Mouse (Mus musculus): ENCODE data around the gene Paqr9. TPM values are rescaled to one million over a fixed set of nuclear protein-coding genes. Genes with fewer than 3 reads are reported as not detected.

The Paqr9 gene
- polyA plus RNA-seq, 2 experiments: 0.08 to 0.33 TPM

DNA sequence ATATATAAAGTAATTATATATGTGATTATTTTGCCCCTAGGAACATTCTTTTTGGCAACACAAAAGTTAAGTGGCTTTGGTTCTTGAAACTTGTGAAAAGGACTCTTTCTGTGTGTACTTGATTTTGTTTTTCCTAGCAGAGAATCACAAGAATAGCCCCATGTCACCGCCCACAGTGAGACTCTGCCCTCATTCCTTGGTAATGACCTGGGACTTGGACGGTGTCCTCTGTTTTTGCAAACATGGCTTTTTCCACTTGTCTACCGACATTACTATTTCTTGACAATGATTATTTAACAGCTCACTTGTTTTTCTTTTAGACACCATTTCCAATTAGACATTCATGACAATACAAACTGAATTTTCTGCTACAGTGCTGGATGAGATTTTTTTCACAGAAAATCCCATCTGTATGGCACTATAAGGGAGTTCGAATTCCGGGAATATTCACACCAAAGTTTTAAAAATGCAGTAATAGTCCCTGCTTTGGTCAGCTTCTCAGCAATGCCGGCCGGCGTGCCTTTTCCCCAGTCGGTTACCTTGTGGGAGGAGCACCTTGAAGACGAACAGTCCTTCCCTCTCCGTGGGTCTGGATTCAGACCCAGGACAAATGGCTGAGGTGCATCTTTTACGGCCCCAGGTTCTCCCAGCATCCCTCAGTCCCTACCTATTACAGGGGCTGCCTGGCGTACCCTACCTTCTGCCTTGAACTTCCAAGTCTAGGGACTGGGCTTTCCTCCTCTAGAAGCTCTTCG is 55.6 kb downstream of the Paqr9 start:
- H3K4me1 ChIP-seq (ENCODE audit: control insufficient read depth, insufficient read depth, low read length): no peaks in the 10 kb centered on the region
- no peak for TF ChIP-seq POLR2A (IDR thresholded peaks at IDR 0.05; ENCODE audit: borderline replicate concordance, extremely low read depth, insufficient read depth, insufficient read length)
- DNase-seq (ENCODE audit: low spot score): no peak
- H3K27ac ChIP-seq (replicated peaks; ENCODE audit: low read depth, low read length): no peak overlapping the region
- no peak overlapping the region for H3K4me2 ChIP-seq (replicated peaks; ENCODE audit: low read depth, low read length, severe bottlenecking)
- no peaks in the 10 kb centered on the region for H3K36me3 ChIP-seq (ENCODE audit: control insufficient read depth, insufficient read depth, low read length)
- ATAC-seq (ENCODE audit: low FRiP score, low read depth): no peak
- no peaks in the 10 kb centered on the region for H3K9me3 ChIP-seq (ENCODE audit: control insufficient read depth, low read length)
- H3K4me3 ChIP-seq (replicated peaks; ENCODE audit: low read length): no peak overlapping the region
- 71% methylated on average over 14 of the region's 14 CpGs for WGBS
- H3K27me3 ChIP-seq (ENCODE audit: control insufficient read depth, insufficient read depth, low read length): no peaks in the 10 kb centered on the region
- H3K9ac ChIP-seq (ENCODE audit: low read depth, low read length, severe bottlenecking): no peak overlapping the region

- no peaks in the 10 kb centered on the region for H3K27me3 ChIP-seq (ENCODE audit: control insufficient read depth, insufficient read depth, low read length)
- no peak overlapping the region for H3K9ac ChIP-seq (ENCODE audit: low read depth, low read length, severe bottlenecking)
- no peak overlapping the region for H3K4me2 ChIP-seq (replicated peaks; ENCODE audit: low read depth, low read length, severe bottlenecking)
- no peak overlapping the region for H3K4me3 ChIP-seq (replicated peaks; ENCODE audit: low read length)
- H3K4me1 ChIP-seq (ENCODE audit: control insufficient read depth, insufficient read depth, low read length): no peaks in the 10 kb centered on the region
- no peaks in the 10 kb centered on the region for H3K36me3 ChIP-seq (ENCODE audit: control insufficient read depth, insufficient read depth, low read length)
- no peak for ATAC-seq (ENCODE audit: low FRiP score, low read depth)
- no peak for DNase-seq (ENCODE audit: low spot score)
- WGBS: 76% methylated on average over 3 of the region's 3 CpGs
- H3K9me3 ChIP-seq (ENCODE audit: control insufficient read depth, low read length): no peaks in the 10 kb centered on the region
- no peak for TF ChIP-seq POLR2A (IDR thresholded peaks at IDR 0.05; ENCODE audit: borderline replicate concordance, extremely low read depth, insufficient read depth, insufficient read length)
- H3K27ac ChIP-seq (replicated peaks; ENCODE audit: low read depth, low read length): no peak overlapping the region
Measured at GRCm38 (mm10) chr9:95615961-95616360, 56.5 kb downstream of the Paqr9 start.

Other genes with a start within 250 kb of the Paqr9 start
- gene Chst2, start 152.9 kb upstream of the Paqr9 start, polyA plus RNA-seq (2012; rRNA removed): 7.5 and 9.7 TPM in 2 replicates
- gene Chst2, start 152.9 kb upstream of the Paqr9 start, polyA plus RNA-seq (2014; fragmentation: Nextera tagmentation; extraction: Ambion mirVana): 10.6 and 12.9 TPM in 2 replicates
- 22.4 and 35.3 TPM in 2 replicates for gene U2surp, start 47.7 kb upstream of the Paqr9 start, polyA plus RNA-seq (2012; rRNA removed)
- 115 and 123 TPM in 2 replicates for gene U2surp, start 47.7 kb upstream of the Paqr9 start, polyA plus RNA-seq (2014; fragmentation: Nextera tagmentation; extraction: Ambion mirVana)
- 6.3 and 6.8 TPM in 2 replicates for gene Pcolce2, start 77.9 kb downstream of the Paqr9 start, polyA plus RNA-seq (2012; rRNA removed)
- 17.7 and 18.6 TPM in 2 replicates for gene Pcolce2, start 77.9 kb downstream of the Paqr9 start, polyA plus RNA-seq (2014; fragmentation: Nextera tagmentation; extraction: Ambion mirVana)
- 3.4 and 3.6 TPM in 2 replicates for gene Trpc1, start 190.7 kb downstream of the Paqr9 start, polyA plus RNA-seq (2012; rRNA removed)
- 2.7 and 2.9 TPM in 2 replicates for gene Trpc1, start 190.7 kb downstream of the Paqr9 start, polyA plus RNA-seq (2014; fragmentation: Nextera tagmentation; extraction: Ambion mirVana)